Mouse (Mus musculus): ENCODE measurements around the gene Scn2b.

Gene Scn2b

DNA sequence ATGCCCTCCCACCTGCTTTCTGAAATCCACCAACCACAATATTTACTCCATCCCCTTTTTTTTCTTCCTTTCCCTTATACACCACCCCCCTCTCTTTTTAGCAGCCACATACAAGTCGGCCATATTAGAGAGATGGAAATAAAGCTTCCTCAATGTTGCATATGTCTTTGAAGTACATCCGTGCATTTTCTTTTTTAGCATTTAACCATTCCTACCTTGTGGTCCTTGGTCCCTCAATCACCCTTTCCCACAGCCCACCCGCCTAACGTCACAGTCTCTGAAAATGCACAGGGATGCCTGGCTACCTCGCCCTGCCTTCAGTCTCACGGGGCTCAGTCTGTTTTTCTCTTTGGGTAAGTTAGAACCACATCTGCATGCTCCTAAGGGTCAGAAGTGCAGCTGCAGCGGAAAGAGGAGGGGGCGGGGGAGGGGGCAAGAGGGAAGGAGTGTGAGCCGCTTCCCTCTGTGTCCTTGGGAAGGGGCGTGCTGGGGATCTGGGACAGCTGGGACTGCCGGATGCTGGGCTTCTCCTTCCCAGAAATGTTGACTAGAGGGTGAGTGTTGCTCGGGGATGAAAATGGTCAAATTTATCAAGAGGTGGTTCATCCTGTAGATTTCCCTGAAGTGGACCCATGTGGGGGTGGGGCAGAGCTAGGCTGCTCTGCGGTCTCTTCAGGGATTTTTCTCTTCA, at the start of gene Scn2b:
Gene Scn2b, plus strand, starts transcription at position 42 of the 691 bp plus-strand sequence.
- no peak for DNase-seq (ENCODE audit: low spot score)

DNA sequence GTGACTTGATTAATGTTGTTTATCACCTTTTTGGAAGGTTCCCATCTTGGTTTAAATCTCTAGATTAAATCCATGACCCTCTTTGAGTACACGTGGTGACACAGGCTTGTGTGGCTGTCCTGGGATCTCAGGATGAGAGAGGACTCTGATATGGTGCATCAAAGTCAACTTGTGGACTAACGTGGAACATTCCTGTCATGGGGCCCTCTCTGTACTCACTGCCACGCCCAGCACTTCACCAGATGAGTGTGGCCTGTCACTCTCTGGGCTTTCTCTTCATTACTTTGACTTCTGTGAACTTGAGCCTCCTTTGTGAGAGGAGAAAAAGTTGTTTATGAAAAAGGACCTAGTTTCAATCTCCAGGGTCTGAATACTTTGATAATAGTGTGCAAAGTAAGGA, 45.8 kb upstream of the Scn2b start:
- no peak for DNase-seq (ENCODE audit: low spot score)

DNA sequence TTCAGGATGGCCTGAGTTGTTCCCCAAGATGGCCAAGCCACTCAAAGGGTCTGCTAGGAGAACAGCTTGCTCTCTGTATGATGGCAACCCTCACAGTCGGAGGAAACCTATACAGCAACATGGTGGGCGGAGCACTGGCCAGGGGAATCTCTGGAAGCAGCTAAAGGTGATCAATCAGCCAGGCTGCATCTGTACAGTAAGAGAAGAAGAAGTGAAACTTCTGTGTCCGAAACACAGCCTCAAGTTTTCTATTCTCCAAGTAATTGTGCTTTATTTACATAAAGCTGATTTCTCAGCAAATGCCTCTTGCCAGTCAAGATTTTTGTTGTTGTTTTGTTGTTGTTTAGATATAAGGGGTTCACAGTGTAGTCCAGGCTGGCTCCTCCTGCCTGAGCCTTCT, 39.7 kb upstream of the Scn2b start:
- DNase-seq (ENCODE audit: low spot score), result no peak

DNA sequence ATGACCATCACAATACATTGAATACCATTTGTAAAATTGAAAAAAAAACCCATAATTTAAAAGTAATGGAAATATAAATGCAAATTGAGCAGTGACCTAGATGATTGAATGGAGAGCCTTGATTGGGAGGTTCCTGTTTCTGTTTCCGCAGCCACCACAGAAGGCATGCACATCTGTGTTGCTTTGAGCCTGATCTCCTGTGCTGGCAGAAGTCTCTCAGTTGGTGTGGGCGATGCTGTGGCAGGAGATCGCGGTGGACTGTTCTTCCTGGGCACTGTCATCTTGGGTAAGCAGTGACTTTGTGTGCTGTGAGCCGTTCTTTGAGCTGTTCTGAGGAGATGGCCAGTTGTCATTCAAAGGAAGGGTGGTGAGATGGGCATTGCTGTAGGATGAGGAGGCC, 38.6 kb upstream of the Scn2b start, which contains the start of gene Jaml:
Gene Jaml, plus strand, starts transcription at position 173 of the 400 bp plus-strand sequence.
- DNase-seq (ENCODE audit: low spot score), result no peak

DNA sequence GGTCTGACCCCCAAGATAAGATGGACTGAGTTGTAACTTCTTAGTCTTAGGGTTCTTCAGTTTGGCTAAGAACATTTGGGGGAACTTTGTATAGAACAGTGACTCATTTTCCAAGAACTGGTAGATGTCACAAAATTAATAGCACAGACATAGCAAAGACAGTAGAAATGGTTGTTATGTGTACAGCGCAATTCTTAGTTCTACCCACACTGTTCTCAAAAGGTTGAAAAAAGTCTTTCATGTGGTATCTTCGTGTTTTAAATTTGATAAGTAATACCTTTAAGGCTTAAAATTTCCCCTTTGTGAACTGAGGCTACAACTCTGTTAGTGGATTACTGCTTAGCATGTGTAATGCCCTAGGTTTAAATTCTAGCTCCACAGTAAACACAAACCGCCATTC, 34.5 kb upstream of the Scn2b start:
- DNase-seq (ENCODE audit: low spot score), result no peak

DNA sequence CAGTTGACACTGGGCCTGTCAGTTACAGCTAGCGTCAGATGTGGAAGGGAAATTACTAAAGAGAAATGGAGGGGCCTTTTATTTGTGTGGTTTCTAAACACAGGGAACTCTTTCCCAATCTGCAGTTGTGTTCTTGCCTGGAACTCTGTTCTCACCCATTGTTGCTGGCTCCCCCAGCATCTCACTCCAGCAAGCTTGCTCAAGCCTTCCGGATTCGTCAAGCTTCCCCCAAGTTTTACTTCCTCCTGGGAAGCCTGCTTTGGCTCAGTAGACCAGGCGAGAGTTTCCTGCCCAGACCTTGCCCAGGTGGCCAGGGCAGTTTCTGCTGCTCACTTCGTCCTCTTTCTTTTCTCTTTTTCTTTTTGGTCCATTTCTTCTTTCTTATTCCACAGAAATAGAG, 33.0 kb upstream of the Scn2b start:
- DNase-seq (ENCODE audit: low spot score), result no peak

DNA sequence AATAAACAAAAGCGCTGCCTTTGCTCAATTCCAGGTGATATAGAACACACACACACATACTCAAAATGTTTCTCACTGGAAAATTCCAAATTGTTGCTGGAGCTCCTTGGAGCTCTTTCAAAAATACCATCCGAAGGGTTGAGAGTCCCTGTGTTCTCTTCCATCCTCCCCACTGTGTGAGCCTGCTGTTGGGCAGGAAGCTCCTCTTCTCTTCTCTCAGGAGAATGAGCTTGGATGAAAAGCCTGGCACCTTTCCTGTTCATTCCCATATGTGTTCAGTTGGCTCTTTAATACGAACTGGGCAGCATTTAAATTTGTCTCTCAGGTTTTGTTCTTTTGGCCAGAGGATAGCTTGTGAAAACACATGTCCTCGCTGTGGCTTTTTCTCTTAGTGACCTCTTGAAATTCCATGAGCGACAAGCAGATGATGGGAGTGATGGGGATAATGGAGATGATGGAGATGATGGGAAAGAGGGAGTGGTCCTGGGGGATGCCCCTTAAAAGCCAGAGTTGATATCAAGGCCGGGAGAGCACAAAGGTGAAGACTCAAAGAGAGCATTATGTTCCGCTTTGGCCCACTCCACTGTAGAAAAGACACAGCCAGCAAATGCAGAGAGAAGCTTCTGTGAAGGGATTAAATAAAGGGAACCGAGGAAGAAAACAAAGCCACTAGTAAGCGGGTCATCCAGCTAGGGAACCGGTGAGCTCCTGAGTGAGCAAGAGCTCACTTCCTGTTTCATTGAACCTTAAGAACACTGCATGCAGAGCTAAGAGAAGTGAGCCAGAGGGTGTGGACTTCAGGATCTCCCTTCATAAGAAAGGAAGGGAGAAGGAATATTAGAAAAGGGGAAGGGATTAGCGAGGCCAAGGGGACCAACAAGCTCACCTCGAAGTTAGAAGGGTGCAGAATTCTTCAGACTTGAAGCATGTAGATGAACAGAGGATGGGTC, 31.6 kb upstream of the Scn2b start:
- no peak for DNase-seq (ENCODE audit: low spot score)

DNA sequence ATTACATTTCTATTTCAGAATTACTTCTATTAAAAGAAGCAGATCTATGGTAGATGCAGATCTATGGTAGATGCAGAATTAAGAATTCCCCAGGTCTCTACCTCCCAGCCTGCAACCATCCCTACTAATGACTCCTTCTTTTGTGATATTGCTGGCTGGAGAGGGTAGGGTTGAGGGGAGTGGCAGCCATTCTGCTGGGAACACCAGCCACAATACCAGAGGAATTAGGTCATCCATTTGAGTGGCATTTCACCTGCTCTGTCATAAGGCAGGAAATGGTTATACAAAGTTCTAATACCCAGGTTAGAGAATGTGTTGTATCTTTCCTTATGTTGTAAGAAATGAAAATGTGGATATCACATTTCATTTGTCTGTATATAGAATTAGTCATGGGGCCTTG, 29.5 kb upstream of the Scn2b start:
- no peak for DNase-seq (ENCODE audit: low spot score)

DNA sequence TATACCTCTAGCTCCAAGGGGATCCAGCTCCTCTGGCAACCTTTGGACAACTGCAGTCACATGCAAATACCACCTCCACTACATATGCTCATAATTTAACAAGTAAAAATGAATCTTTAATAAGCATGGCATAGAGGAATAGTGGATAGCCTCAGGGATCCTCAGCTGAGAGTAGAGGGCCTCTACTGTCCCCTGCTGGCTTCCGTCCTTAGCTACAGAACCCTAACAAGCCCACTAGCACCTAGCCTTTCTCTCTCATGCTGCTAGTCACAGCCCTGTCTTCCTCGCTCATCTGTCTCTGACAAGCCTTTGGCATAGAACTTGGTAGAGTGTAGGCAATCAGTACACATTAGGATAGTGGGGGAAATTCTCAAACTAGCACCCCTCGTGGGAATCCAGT, 26.8 kb upstream of the Scn2b start:
- DNase-seq (ENCODE audit: low spot score), result no peak

DNA sequence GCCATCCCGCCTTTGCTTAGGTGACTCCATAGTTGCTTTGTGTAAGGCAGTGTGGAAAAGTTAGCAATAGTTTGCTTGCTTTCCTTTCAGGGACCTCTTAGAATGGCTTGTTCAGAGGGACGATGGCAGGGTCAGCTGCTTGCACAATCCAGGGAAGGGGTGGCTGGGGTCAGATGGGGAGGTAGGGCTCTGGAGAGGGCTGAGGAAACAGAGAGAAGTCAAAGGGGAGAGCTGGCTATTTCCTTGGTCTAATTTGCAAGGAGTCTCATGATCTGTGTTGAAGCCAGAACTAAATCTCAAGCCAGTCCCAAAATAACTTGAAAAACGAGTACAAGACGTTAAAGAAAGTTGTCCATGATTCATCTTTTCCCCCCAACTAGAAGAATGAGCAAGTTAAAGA, 24.9 kb upstream of the Scn2b start:
- DNase-seq (ENCODE audit: low spot score), result no peak

DNA sequence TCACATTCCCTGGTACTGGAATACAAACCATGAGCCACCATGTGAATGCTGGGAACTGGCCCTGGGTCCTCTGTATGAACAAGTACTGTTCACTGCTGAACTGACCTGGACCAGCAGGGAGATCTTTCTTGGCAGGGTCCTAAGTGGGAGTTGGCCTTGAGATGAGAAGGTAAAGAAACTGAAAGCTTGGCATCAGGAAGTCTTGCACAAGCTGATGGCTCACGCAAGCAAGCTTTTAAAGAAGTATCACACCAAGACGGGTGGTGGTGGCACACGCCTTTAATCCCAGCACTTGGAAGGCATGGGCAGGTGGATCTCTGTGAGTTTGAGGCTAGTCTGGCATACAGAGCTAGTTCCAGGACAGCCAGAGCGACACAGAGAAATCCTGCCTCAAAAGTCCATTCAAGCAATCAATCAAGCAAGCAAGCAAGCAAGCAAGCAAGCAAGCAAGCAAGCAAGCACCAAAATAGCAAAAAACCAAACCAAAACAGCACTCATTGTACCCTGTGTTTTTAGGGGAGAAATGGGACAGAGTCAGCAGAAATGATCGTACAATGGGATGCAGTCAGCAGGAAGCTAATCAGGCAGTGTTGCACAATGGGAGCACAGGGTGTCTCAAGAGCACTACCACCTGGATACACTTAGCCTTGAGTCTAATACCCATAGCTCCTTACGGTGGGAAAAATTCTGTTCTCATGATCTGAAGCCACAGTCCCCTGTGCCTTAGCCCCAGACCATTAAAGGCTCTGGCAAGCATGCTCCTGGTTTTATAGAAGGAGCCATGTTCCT, 22.2 kb upstream of the Scn2b start:
- DNase-seq (ENCODE audit: low spot score), result no peak

DNA sequence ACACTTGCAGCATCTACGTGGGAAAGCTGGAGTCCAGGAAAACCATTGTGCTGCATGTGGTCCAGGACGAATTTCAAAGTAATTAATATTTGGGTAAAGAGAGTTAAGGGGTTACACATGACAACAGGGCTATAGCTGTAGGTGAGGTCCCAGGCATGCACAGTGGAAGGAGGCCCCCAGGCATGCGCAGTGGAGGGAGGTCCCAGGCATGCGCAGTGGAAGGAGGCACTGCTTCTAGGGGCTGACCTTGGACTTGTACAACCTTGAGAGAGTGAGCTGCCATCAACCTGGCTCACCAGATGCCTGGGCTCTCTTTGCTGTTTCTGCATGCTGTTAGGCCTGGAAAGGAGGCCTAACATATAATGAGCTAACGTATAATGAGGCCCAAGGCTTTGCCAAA, 19.7 kb upstream of the Scn2b start:
- DNase-seq (ENCODE audit: low spot score), result no peak

DNA sequence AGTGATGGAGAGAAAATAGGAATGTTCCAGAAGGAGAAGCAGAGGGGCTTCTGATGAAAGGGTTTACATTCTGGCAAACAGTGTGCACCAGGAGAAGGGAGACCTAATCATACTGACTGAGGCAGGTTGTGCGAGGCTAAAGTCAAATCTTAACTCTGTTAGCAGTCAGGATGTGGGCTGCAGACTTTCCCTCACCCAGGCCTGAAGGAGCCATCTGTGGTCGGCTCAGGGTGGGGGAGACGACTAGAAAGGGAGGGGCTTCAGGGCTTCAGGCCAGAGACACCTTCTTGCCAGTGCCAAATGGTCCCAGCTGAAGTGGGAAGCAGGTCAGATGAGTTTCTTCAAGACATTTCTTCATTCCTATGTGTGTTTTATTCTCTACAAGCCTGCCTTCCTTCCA, 19.2 kb upstream of the Scn2b start:
- DNase-seq (ENCODE audit: low spot score), result no peak

DNA sequence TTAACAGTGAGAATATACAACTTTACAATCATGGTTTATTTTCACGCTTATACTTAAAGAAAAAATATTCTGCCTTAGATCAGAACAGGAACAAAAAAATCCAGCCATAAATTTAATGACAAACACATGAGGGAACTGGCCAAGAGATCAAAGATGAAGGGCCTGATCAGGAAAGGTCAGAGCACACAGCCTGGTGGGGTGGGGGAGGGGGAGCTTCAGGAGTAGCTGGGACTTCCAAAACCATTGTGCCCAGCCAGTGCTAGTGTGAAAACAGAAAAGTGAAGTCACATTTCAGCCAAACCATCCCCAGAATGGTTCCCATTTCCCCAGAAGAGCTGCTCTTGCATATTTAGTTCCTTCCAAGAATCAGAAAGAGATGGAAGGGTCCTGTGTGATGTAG, 15.1 kb upstream of the Scn2b start:
- no peak for DNase-seq (ENCODE audit: low spot score)

DNA sequence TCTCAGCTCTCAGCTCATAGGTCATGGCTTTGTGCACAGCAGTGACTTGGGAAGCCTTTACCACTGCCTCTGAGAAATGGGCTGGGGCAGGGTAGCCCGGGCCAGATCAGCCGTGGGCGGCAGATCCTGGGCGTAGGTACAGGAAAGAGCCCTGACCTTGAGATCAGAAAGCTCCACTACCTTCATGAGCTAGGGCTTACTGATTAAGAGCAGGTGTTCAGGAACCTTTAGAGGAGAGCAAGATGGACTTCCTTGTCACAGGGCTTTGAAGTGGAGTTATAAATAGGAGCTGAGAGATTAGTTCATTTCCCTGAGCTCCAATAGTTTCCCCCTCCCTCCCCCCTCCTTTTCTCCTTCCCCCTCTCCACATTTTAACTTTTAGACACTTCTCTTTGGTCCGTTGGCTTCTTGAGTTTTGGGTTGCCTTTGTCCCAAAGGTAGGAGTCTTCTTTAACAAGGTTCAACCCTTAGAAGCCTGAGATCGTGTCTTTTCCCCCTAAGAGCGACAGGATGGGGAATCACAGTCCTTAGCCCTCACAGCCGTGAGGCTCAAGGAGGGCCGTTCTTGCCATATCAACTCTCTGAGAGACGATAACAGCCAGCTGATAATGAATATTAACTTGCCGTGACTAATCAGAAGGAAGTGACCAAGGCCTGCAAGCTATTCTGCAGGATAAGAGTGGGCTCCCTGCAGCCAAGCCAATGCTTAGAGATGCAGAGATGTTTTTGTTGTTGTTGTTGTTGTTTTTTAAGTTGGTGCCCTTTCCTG, 14.2 kb upstream of the Scn2b start:
- DNase-seq (ENCODE audit: low spot score), result no peak

DNA sequence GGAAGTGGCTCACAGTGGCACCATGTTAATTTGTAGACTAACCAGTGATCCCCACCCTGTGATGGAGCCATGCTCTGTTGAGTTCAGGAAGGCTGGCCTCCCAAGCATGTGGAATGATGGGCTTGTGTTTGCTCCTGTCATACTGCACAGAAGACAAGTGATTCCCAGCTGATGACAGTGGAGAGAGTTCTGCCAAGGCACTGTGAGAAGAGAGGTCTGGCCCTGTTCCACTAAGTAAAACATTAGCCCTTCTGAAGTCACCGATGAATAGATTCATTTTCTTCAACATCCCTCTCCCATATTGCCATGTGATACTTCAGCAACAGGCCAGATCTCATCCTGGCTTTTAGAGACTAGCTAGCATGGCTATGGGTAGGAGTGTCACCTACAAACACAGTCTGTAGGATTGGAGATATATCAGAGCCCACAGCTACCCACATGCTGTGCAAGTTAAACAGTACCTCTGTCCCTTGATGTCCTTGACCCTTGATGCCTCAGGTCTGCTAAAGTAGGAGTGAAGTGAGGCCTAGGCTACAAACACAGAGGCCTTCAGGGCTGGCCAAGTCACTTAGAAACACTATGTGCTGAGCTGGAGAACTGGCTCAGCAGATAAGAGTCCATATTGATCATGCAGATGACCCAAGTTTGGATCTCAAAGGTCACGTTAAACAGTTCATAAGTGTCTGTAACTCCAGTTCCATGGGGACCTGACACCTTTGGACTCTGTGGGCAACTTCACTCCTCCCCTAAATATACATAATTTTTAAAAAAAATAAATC, 11.8 kb upstream of the Scn2b start:
- DNase-seq (ENCODE audit: low spot score), result no peak

DNA sequence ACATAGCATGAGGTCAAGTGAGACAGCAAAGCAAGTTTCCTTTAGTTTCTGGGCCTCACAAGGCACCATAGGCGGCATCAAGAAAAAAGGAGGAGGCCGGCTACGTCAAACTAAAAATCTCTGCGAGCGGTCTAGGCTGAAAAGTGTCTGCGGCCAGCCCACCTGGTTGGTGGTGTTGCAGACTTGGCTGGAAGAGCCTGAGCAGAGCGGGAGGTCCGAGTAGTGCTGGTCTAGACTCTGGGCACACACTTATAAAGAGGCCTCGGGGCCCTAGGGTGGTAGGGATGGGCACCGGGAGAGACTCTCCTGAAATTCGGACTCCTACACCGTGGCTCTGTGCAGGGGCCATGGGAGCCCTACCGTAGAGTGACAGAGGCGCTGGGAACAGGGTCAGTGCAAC, 1.9 kb upstream of the Scn2b start:
- DNase-seq (ENCODE audit: low spot score), result no peak

DNA sequence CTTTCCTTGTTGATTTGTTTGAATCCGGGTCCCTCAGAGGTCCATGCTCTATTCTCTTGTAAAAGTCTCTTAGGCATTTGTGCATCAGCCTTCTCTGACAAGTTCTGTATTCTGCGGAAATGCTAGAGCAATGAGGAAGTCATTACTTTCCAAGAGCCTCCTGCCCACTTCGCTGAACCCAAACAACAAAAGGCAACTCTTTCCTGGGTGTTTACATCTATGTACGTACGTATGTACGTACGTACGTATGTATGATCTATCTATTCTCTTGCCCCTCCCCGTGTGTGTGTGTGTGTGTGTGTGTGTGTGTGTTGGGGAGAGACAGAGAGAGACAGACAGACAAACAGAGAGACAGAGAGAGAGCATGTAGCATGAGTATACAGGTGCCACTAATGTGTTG, 763 bp upstream of the Scn2b start:
- no peak for DNase-seq (ENCODE audit: low spot score)

DNA sequence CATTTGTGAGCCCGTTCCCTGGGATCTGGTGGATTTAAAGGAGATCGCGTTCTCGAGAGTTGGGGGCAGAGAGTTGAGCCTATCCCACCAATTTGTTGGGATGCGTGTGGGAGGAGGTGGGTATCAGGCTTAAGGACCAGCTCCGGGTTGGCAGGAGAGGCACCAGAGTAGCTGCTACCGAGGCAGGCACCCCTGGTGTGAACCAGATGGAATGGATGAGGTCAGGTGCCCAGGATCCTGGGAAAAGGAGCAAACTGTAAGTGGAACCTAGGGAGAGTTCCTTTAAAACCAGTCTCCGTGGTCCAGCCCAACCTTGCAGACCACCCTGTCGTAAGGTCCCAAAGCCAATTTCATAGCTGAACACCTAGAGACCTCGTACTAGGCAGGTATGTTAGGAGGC, 970 bp downstream of the Scn2b start:
- DNase-seq (ENCODE audit: low spot score), result no peak

DNA sequence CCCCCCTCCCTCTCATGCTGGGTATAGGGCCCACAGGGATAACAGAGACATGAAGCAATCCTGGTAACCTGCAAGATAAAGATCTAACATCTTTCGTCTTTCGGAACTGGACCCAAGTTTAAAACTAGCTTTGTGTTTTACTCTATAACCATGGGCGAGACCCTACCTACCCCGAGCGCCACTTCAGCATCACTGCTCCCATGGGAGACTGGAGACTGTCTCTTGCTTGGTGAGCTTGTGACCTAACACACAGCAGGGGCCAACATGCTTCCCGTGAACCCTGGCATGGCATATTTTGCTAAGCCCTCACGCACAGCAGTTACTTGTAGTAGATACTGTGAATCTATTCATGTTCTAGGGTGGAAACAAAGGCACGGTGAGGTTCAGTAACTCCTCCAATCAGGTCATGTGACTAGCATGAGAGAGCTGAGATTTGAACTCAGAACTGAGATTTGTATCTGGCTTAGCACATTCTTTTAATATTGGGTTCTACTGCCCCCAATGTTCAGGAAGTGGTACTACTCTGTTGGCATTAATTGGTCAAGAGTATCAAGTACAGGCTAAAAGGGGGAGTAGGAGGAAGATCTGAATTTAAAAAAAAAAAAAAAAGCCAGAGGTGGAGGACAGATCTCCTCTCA, 1.9 kb downstream of the Scn2b start:
- no peak for DNase-seq (ENCODE audit: low spot score)

Data from ovary, postnatal 10 days (tissue).